Mouse (Mus musculus): ENCODE data around the gene Dpp10. TPM values are rescaled to one million over a fixed set of nuclear protein-coding genes. Genes with fewer than 3 reads are reported as not detected.

Dpp10 gene
- total RNA-seq, 2 experiments from 2014 or later, result not detected

GRCm38 (mm10) chr1:123924905-123925304, 120.5 kb downstream of the Dpp10 start:
- no peak for DNase-seq (ENCODE audit: low spot score)
- intact Hi-C loops (cut with DNase I), result no loop called here

GRCm38 (mm10) chr1:123923907-123924306, 121.5 kb downstream of the Dpp10 start:
- intact Hi-C loops (cut with DNase I), result no loop called here
- no peak for DNase-seq (ENCODE audit: low spot score)

GRCm38 (mm10) chr1:123919606-123920005, 125.8 kb downstream of the Dpp10 start:
- no peak for DNase-seq (ENCODE audit: low spot score)
- intact Hi-C loops (cut with DNase I), result no loop called here

- DNase-seq (ENCODE audit: low spot score), result no peak
- intact Hi-C loops (cut with DNase I), result no loop called here
Measured at GRCm38 (mm10) chr1:123902628-123903027, 142.7 kb downstream of the Dpp10 start.

- intact Hi-C loops (cut with DNase I), result no loop called here
- DNase-seq (ENCODE audit: low spot score), result no peak
Measured at GRCm38 (mm10) chr1:123901218-123901617, 144.1 kb downstream of the Dpp10 start.

- intact Hi-C loops (cut with DNase I), result no loop called here
Measured at GRCm38 (mm10) chr1:123887243-123887642, 158.1 kb downstream of the Dpp10 start.

GRCm38 (mm10) chr1:123846881-123847280, 198.5 kb downstream of the Dpp10 start:
- intact Hi-C loops (cut with DNase I), result no loop called here
- no peak for DNase-seq (ENCODE audit: low spot score)

More at GRCm38 (mm10) chr1:123887243-123887642, 158.1 kb downstream of the Dpp10 start:
- no peak for DNase-seq (ENCODE audit: low spot score)

- intact Hi-C loops (cut with DNase I), result no loop called here
- DNase-seq (ENCODE audit: low spot score), result no peak
Measured at GRCm38 (mm10) chr1:123801206-123801605, 244.2 kb downstream of the Dpp10 start.

- intact Hi-C loops (cut with DNase I), result no loop called here
- no peak for DNase-seq (ENCODE audit: low spot score)
Measured at GRCm38 (mm10) chr1:123765511-123765910, 279.8 kb downstream of the Dpp10 start.

GRCm38 (mm10) chr1:123762272-123762671, 283.1 kb downstream of the Dpp10 start:
- intact Hi-C loops (cut with DNase I), result no loop called here

GRCm38 (mm10) chr1:123756055-123756454, 289.3 kb downstream of the Dpp10 start:
- intact Hi-C loops (cut with DNase I), result no loop called here
- no peak for DNase-seq (ENCODE audit: low spot score)

More at GRCm38 (mm10) chr1:123762272-123762671, 283.1 kb downstream of the Dpp10 start:
- DNase-seq (ENCODE audit: low spot score), result no peak

GRCm38 (mm10) chr1:123707292-123707691, 338.1 kb downstream of the Dpp10 start:
- DNase-seq (ENCODE audit: low spot score), result no peak
- intact Hi-C loops (cut with DNase I), result no loop called here

GRCm38 (mm10) chr1:123658409-123658808, 386.9 kb downstream of the Dpp10 start:
- DNase-seq (ENCODE audit: low spot score), result no peak
- intact Hi-C loops (cut with DNase I), result no loop called here

- intact Hi-C loops (cut with DNase I), result no loop called here
- no peak for DNase-seq (ENCODE audit: low spot score)
Measured at GRCm38 (mm10) chr1:123656607-123657006, 388.8 kb downstream of the Dpp10 start.

GRCm38 (mm10) chr1:123637897-123638296, 407.5 kb downstream of the Dpp10 start:
- intact Hi-C loops (cut with DNase I), result no loop called here
- no peak for DNase-seq (ENCODE audit: low spot score)

GRCm38 (mm10) chr1:123628268-123628667, 417.1 kb downstream of the Dpp10 start:
- no peak for DNase-seq (ENCODE audit: low spot score)
- intact Hi-C loops (cut with DNase I), result no loop called here

- intact Hi-C loops (cut with DNase I), result no loop called here
Measured at GRCm38 (mm10) chr1:123584857-123585256, 460.5 kb downstream of the Dpp10 start.

GRCm38 (mm10) chr1:123580112-123580511, 465.2 kb downstream of the Dpp10 start:
- intact Hi-C loops (cut with DNase I), result no loop called here

More at GRCm38 (mm10) chr1:123584857-123585256, 460.5 kb downstream of the Dpp10 start:
- no peak for DNase-seq (ENCODE audit: low spot score)

GRCm38 (mm10) chr1:123573713-123574112, 471.6 kb downstream of the Dpp10 start:
- intact Hi-C loops (cut with DNase I), result no loop called here
- no peak for DNase-seq (ENCODE audit: low spot score)

More at GRCm38 (mm10) chr1:123580112-123580511, 465.2 kb downstream of the Dpp10 start:
- no peak for DNase-seq (ENCODE audit: low spot score)

GRCm38 (mm10) chr1:123542496-123542895, 502.9 kb downstream of the Dpp10 start:
- intact Hi-C loops (cut with DNase I), result no loop called here
- DNase-seq (ENCODE audit: low spot score), result no peak

- DNase-seq (ENCODE audit: low spot score), result no peak
- intact Hi-C loops (cut with DNase I), result no loop called here
Measured at GRCm38 (mm10) chr1:123467729-123468128, 577.6 kb downstream of the Dpp10 start.

- intact Hi-C loops (cut with DNase I), result no loop called here
- DNase-seq (ENCODE audit: low spot score), result no peak
Measured at GRCm38 (mm10) chr1:123414163-123414562, 631.2 kb downstream of the Dpp10 start.
